Mouse (Mus musculus): ENCODE measurements around the gene Nr0b2. TPM values are rescaled to one million over a fixed set of nuclear protein-coding genes. Genes with fewer than 3 reads are reported as not detected.

Gene Nr0b2
- 4.4 TPM for polyA plus RNA-seq (2014; fragmentation: Illumina TruSeq; extraction: RNeasy Lipid Tissue Mini Kit (QIAGEN cat#74804); ENCODE audit: low read depth, low replicate concordance)

DNA sequence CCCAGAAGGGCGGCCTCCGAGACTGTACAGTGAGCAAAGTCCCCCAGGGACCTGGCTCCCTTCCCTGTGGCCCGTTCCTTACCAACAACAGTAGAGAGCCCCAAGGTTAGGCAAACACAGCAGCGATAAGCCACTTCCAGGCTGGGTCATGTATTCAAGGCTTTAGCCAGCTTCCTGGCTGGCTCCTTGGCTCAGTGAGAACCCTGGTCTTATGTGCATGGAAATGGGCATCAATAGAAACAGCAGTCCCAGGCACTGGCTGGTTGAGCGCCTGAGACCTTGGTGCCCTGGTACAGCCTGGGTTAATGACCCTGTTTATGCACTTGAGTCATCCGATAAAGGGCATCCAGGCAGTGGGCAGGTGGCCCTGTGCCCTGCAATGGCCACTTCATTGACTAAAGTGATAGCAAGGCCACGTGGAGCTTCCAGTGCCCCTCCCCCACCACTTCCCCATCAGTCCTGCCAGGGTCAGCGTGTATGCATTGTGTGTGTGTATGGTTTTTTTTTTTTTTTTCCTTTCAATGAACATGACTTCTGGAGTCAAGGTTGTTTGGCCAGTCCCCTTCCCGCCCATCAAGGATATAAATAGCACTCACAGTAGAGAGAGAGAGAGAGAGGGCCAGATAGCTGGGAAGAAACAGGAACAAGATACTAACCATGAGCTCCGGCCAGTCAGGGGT, at the start of gene Nr0b2:
Gene Nr0b2 (plus strand): TSS at position 609 of the 680 bp plus-strand sequence.

DNA sequence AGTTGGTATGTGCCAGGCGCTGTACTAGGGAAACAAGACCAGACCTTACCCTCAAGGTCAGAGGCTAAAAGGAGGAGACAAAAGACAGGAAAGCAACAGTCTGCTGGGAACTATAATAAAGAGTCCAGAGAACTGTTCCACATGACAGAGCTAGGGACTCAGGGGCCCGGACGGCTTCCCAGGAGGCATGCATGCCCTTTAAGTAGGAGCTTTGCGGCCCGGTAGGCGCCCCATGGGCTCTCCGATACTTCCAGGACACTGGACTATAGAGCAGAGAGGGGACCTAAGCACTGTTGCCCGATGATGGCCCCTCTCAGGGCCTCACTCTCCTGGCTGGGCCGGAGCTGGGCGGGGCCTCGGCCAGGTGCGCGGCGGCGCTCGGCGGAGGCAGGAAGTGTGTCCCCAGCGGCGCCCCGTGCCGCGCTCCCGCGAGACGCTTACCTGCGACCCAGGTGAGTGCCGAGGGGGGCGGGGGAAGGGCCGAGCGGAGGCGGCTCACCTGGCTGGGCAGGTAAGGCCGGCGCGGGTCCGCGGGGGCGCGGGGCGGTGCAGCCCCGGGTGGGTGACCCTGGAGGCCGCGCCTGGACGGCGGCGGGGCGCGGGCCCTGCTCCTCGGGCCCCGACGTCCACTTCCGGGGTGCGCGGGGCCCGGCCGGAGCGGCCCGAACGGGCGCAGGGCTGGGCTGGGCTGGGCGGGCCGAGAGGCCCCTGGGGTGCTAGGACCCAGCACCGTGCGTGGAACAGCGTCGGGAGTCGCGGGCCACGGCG, 34.4 kb upstream of the Nr0b2 start, which contains the start of gene Kdf1:
Gene Kdf1 (plus strand): TSS at position 363 of the 768 bp plus-strand sequence.

DNA sequence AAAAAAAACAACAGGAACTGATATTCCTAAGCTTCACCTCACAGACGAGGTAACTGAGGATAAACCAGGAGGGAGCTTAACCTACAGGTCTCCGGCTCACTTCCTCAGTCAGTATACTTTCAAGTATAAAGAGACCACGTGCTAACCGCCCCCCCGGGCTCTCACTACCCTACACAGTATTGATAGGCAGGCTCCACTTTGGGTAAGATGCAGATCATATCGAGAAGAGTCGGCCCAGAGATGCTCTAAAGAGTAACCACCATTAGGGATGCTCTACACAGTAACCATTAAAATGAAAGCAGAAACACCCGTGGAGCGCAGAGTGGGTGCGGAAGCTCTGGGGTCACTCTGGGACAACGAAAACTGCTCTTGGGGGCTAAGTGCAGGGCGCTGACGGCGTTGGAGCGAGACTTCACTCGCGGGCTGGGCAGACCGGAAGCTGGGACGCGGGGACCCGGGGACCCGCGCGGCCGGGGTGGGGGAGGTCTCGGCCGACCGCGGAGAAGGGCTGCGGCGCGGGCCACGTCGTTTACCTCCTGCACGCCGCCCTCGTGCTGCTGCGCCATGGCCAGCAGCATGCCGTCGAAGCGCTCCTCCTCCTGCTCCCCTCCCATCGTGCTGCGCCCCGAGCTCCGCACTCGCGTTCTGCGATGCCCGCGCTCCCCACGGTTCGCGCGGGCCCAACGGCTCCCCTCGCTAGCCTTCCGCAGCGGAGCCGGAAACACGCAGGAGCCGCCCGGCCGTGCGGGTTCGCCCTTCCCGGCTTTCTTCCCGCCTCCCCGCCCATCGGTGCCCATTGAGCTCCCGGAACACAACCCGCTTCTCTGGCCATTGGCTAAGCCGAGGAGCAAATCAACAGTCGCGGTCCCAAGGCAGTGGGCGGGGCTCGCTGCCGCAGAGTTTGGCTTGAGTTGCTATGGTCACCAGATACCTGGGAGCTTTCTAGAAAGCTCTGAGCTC, 7.6 kb upstream of the Nr0b2 start, which contains the start of gene Nudc:
Gene Nudc (minus strand): TSS at position 725 of the 960 bp plus-strand sequence.

DNA sequence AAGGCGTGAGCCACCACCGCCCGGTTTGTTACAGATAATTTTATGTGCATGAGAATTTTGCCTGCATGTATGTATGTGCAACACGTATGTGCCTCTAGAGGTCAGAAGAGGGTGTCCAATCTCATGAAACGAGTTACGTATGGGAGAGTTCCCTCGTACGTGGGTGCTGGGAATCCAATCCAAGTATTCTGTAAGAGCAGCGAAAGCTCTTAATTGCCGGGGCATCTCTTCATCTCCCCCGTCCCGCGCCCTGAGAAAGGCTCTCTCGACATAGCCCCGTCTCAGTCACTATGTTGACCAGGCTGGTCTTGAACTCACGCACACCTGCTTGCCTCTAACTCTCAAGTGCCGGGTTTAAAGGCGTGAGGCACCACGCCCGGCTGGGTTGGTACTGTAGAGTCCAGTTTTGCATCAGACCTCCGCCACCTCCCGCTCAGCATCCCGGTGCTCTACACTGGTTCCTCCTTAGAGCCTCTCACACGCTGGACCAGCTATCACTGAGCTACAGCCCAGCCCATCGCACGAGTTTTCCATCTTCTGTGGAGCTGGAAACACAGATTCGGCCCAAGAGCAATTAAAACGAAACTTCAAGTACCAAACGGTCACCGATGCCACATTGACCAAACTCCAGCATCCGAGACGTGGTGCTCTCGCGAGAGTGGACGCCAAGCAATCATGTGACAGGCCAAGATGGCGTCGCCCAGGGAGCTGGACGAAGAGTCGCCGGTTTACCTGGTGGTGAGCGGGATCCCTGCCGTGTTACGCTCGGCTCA, 21.1 kb downstream of the Nr0b2 start, which contains the start of gene Gpatch3:
Gene Gpatch3 (plus strand): TSS at position 676 of the 773 bp plus-strand sequence.

DNA sequence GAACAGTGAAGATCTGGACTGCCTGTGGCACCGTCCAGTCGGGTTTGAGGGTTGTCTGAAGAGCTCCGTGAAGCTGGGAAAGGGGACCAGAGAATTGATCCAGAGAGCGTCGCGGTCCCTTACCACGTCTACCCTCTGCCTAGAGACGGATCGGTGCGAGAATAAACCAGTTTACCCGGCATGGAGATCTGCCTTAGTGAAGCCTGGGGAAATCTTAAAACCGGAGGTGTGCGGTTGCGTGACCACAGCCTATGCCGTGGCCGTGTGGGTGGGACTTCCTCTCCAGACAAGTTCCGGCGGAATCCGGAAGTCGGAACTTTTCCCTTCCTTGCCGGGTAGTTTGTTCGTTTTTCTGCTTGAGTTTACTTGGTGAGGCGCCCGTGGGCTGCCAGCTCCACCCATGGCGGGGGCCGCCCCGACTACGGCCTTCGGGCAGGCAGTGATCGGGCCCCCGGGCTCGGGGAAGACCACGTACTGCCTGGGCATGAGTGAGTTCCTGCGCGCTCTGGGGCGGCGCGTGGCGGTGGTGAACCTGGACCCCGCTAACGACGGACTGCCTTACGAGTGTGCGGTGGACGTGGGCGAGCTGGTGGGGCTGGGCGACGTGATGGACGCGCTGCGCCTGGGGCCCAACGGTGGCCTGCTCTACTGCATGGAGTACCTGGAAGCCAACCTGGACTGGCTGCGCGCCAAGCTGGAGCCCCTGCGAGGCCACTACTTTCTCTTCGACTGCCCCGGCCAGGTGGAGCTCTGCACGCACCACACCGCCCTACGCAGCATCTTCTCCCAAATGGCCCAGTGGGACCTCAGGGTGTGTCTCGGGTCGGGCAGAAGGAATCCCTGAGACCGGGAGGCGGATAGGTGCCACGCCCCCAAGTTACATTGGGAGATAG, 31.1 kb downstream of the Nr0b2 start, which contains the start of gene Gpn2:
Gene Gpn2 (plus strand): TSS at position 304 of the 893 bp plus-strand sequence.

DNA sequence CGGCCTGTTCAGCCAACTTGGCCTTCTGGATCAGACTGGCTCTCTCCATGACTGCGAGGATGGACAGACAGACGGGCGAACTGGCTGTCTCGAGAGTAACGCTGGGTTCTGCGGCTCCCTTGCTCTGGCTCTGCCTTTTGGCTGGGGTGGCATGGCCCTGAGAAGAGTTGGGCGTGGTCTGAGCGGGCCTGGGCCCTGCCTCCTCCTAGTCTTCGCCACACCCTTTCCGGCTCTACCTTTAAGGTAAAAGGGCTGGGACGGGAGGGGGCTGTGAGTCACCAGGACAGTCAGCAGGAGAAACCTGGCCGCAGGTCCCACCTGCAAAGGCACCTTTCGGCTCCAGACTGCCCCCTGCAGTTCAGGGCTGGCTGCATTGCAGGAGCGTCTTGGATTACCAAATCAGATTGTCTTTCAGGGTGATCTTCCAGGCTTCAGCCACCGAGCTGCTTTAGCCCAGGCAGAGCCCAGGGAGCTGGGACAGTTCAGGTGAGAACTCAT, 48.6 kb downstream of the Nr0b2 start, which contains the start of gene Sfn:
Gene Sfn (minus strand): TSS at position 448 of the 498 bp plus-strand sequence.

Other genes starting within 250 kb of the Nr0b2 start
- 7.5 TPM for gene Wdtc1, start 199.9 kb upstream of the Nr0b2 start, polyA plus RNA-seq (2014; fragmentation: Illumina TruSeq; extraction: RNeasy Lipid Tissue Mini Kit (QIAGEN cat#74804); ENCODE audit: low read depth, low replicate concordance)
- gene Slc9a1, start 183.7 kb upstream of the Nr0b2 start, polyA plus RNA-seq (2014; fragmentation: Illumina TruSeq; extraction: RNeasy Lipid Tissue Mini Kit (QIAGEN cat#74804); ENCODE audit: low read depth, low replicate concordance) = 0.48 TPM
- not detected for gene Tent5b, start 73.2 kb upstream of the Nr0b2 start, polyA plus RNA-seq (2014; fragmentation: Illumina TruSeq; extraction: RNeasy Lipid Tissue Mini Kit (QIAGEN cat#74804); ENCODE audit: low read depth, low replicate concordance)
- not detected for gene Trnp1, start 54.8 kb upstream of the Nr0b2 start, polyA plus RNA-seq (2014; fragmentation: Illumina TruSeq; extraction: RNeasy Lipid Tissue Mini Kit (QIAGEN cat#74804); ENCODE audit: low read depth, low replicate concordance)
- gene Kdf1, start 34.4 kb upstream of the Nr0b2 start, polyA plus RNA-seq (2014; fragmentation: Illumina TruSeq; extraction: RNeasy Lipid Tissue Mini Kit (QIAGEN cat#74804); ENCODE audit: low read depth, low replicate concordance) = not detected
- 16.6 TPM for gene Nudc, start 7.4 kb upstream of the Nr0b2 start, polyA plus RNA-seq (2014; fragmentation: Illumina TruSeq; extraction: RNeasy Lipid Tissue Mini Kit (QIAGEN cat#74804); ENCODE audit: low read depth, low replicate concordance)
- not detected for gene Gpatch3, start 21.4 kb downstream of the Nr0b2 start, polyA plus RNA-seq (2014; fragmentation: Illumina TruSeq; extraction: RNeasy Lipid Tissue Mini Kit (QIAGEN cat#74804); ENCODE audit: low read depth, low replicate concordance)
- not detected for gene Gpn2, start 31.0 kb downstream of the Nr0b2 start, polyA plus RNA-seq (2014; fragmentation: Illumina TruSeq; extraction: RNeasy Lipid Tissue Mini Kit (QIAGEN cat#74804); ENCODE audit: low read depth, low replicate concordance)
- gene Sfn, start 48.8 kb downstream of the Nr0b2 start, polyA plus RNA-seq (2014; fragmentation: Illumina TruSeq; extraction: RNeasy Lipid Tissue Mini Kit (QIAGEN cat#74804); ENCODE audit: low read depth, low replicate concordance) = not detected
- 2.8 TPM for gene Zdhhc18, start 96.8 kb downstream of the Nr0b2 start, polyA plus RNA-seq (2014; fragmentation: Illumina TruSeq; extraction: RNeasy Lipid Tissue Mini Kit (QIAGEN cat#74804); ENCODE audit: low read depth, low replicate concordance)
- 2.4 TPM for gene Pigv, start 119.3 kb downstream of the Nr0b2 start, polyA plus RNA-seq (2014; fragmentation: Illumina TruSeq; extraction: RNeasy Lipid Tissue Mini Kit (QIAGEN cat#74804); ENCODE audit: low read depth, low replicate concordance)
- 7.2 TPM for gene Arid1a, start 203.4 kb downstream of the Nr0b2 start, polyA plus RNA-seq (2014; fragmentation: Illumina TruSeq; extraction: RNeasy Lipid Tissue Mini Kit (QIAGEN cat#74804); ENCODE audit: low read depth, low replicate concordance)